13 mouse cellular contexts compared by ENCODE assay signal in genomic region chr16:3959261-3959660, GRCm38 (mm10). TPM values are rescaled to one million over a fixed set of nuclear protein-coding genes. Genes with fewer than 3 reads are reported as not detected.
DNase-seq lines count a peak whose midpoint lies in the region; ATAC-seq and TF ChIP-seq lines count a peak whose summit lies in the region.
"Had no signal": no experiment of that assay in that cellular context is flagged by ENCODE, and none has a peak within 500 bp of the region (broad histone marks: within the 10 kb centered on the region; RNA-seq: fewer than 3 reads in every experiment).

No protein-coding gene starts in this region.

- no peaks in the 10 kb centered on the region for H3K27me3 ChIP-seq in heart, embryonic 14.5 days (ENCODE audit: control insufficient read depth, insufficient read depth, low read length)
- H3K27me3 ChIP-seq in heart, embryonic 11.5 days (ENCODE audit: control insufficient read depth, insufficient read depth, low read length): no peaks in the 10 kb centered on the region
- H3K27me3 ChIP-seq: intestine, embryonic 15.5 days; midbrain, embryonic 12.5 days; neural tube, embryonic 13.5 days had no signal

- TF ChIP-seq CTCF in bone marrow macrophage, adult 2 months (IDR thresholded peaks at IDR 0.05; ENCODE audit: low read depth, low read length): no peak

- H3K4me3 ChIP-seq in heart, embryonic 14.5 days (ENCODE audit: control insufficient read depth in 1 of 2, insufficient read depth in 1 of 2, low read depth in 1 of 2, low read length in 2 of 2): no peak overlapping the region; a peak in 1 of 4 replicates
- no peak overlapping the region for H3K4me3 ChIP-seq in heart, embryonic 11.5 days (ENCODE audit: low read depth, low read length)
- peak overlapping the region; percentile 74 for H3K4me3 ChIP-seq in bone marrow macrophage, adult 2 months (ENCODE audit: insufficient read depth, low read length)
- H3K4me3 ChIP-seq in macrophage (ENCODE audit: inconsistent target): peak overlapping the region; percentile 27
- H3K4me3 ChIP-seq: hindbrain, embryonic 10.5 days; intestine, embryonic 15.5 days; midbrain, embryonic 12.5 days; neural tube, embryonic 13.5 days had no signal

- H3K9ac ChIP-seq in heart, embryonic 14.5 days (ENCODE audit: low read length): no peak overlapping the region; the same call in 1 of the 2 replicates
- H3K9ac ChIP-seq in heart, embryonic 11.5 days (ENCODE audit: low read depth, low read length): no peak overlapping the region
- H3K9ac ChIP-seq: intestine, embryonic 15.5 days; midbrain, embryonic 12.5 days; neural tube, embryonic 13.5 days had no signal

- peak overlapping the region; percentile 6 for H3K4me2 ChIP-seq in heart, embryonic 14.5 days (ENCODE audit: low read length)
- H3K4me2 ChIP-seq in heart, embryonic 11.5 days: no peak overlapping the region
- H3K4me2 ChIP-seq: intestine, embryonic 15.5 days; midbrain, embryonic 12.5 days; neural tube, embryonic 13.5 days had no signal

- DNase-seq in cerebellum, adult 9-11 months: peak; percentile 70
- no peak for DNase-seq in kidney, adult 11 months
- no peak for DNase-seq in thymus, postnatal 4 days
- DNase-seq: kidney, postnatal 4 days; right cerebral cortex, adult 18-20 months had no signal

- H3K36me3 ChIP-seq in heart, embryonic 14.5 days (ENCODE audit: control insufficient read depth, insufficient read depth, low read length): no peaks in the 10 kb centered on the region
- H3K36me3 ChIP-seq in heart, embryonic 11.5 days (ENCODE audit: control insufficient read depth, insufficient read depth, low read length): no peaks in the 10 kb centered on the region
- 0 out of 2 replicates have a peak, but pooled peaks cover 3% of the 10 kb centered on the region for H3K36me3 ChIP-seq in macrophage (ENCODE audit: inconsistent target)
- H3K36me3 ChIP-seq: hindbrain, embryonic 10.5 days; intestine, embryonic 15.5 days; midbrain, embryonic 12.5 days; neural tube, embryonic 13.5 days had no signal

- H3K4me1 ChIP-seq in heart, embryonic 14.5 days (ENCODE audit: control insufficient read depth in 2 of 2, insufficient read depth in 2 of 2, low read length in 2 of 2): peaks cover 4 to 8% of the 10 kb centered on the region in 2 experiments; a peak in 2 of 4 replicates
- H3K4me1 ChIP-seq in heart, embryonic 11.5 days (ENCODE audit: control insufficient read depth, insufficient read depth, low read length): no peaks in the 10 kb centered on the region
- H3K4me1 ChIP-seq in bone marrow macrophage, adult 2 months (ENCODE audit: control insufficient read depth, insufficient read depth, low read length): peaks cover 39% of the 10 kb centered on the region
- H3K4me1 ChIP-seq: intestine, embryonic 15.5 days; midbrain, embryonic 12.5 days; neural tube, embryonic 13.5 days had no signal

- H3K27ac ChIP-seq in heart, embryonic 14.5 days (replicated peaks in 1 of 2; ENCODE audit: control insufficient read depth in 1 of 2, insufficient read depth in 1 of 2, low read depth in 2 of 2, low read length in 2 of 2): peak overlapping the region; percentile 45 to 46; a peak in 3 of 4 replicates
- no peak overlapping the region for H3K27ac ChIP-seq in heart, embryonic 11.5 days (ENCODE audit: low read depth, low read length)
- H3K27ac ChIP-seq in bone marrow macrophage, adult 2 months (ENCODE audit: insufficient read depth, low read depth, low read length): peak overlapping the region; percentile 93
- H3K27ac ChIP-seq in macrophage: peak overlapping the region; percentile 76
- H3K27ac ChIP-seq: hindbrain, embryonic 10.5 days; intestine, embryonic 15.5 days; midbrain, embryonic 12.5 days; neural tube, embryonic 13.5 days had no signal

- WGBS in heart, embryonic 14.5 days: 37% methylated on average over 2 of the region's 2 CpGs
- 54% methylated on average over 2 of the region's 2 CpGs for WGBS in heart, embryonic 11.5 days (ENCODE audit: insufficient replicate concordance)
- WGBS in macrophage (ENCODE audit: missing documents): 45% methylated on average over 2 of the region's 2 CpGs

- no peaks in the 10 kb centered on the region for H3K9me3 ChIP-seq in heart, embryonic 14.5 days (ENCODE audit: control insufficient read depth, low read length)
- no peaks in the 10 kb centered on the region for H3K9me3 ChIP-seq in heart, embryonic 11.5 days (replicated peaks; ENCODE audit: control insufficient read depth, low read length)
- H3K9me3 ChIP-seq: hindbrain, embryonic 10.5 days; intestine, embryonic 15.5 days; midbrain, embryonic 12.5 days; neural tube, embryonic 13.5 days had no signal

- ATAC-seq in heart, embryonic 14.5 days (ENCODE audit: insufficient number of reproducible peaks, insufficient read depth, low FRiP score, low read depth): no peak
- no peak for ATAC-seq in heart, embryonic 11.5 days (replicated peaks; ENCODE audit: insufficient number of reproducible peaks, low FRiP score, low TSS enrichment)
- ATAC-seq: intestine, embryonic 15.5 days had no signal

- peaks cover 16% of the 10 kb centered on the region for H3K79me2 ChIP-seq in macrophage (ENCODE audit: inconsistent target)

- TF ChIP-seq POLR2A in bone marrow macrophage, adult 2 months (IDR thresholded peaks at IDR 0.05; ENCODE audit: borderline replicate concordance, low read depth, low read length): no peak

RNA-seq across cellular contexts. Expression of gene Nlrc3, which starts 17.2 kb away (rescaled TPM):
- 1.9 and 2.3 TPM in 2 replicates for polyA plus RNA-seq in heart, embryonic 14.5 days (2014; fragmentation: Nextera tagmentation; extraction: Ambion mirVana)
- polyA plus RNA-seq in heart, embryonic 11.5 days (2014; fragmentation: Nextera tagmentation; extraction: Ambion mirVana): 1.1 and 1.4 TPM in 2 replicates
- 5.6 and 5.7 TPM in 2 replicates for polyA plus RNA-seq in bone marrow macrophage, adult 2 months (2012; ENCODE audit: insufficient read depth, insufficient read length, missing spikeins)
- 10 to 100 TPM in 15 of 26 experiments, 1 to 10 TPM in 11; 1.6 to 34.7 (median 12.8) TPM for total RNA-seq in macrophage (2018; cell fraction: chromatin; rRNA removed)
- 1 to 10 TPM; 3.0 to 9.8 (median 6.0) TPM for total RNA-seq in macrophage (2018; cell fraction: cytosol; rRNA removed)
- total RNA-seq in macrophage (2018; cell fraction: nucleus; rRNA removed): 10 to 100 TPM in 11 of 26 experiments, 1 to 10 TPM in 15; 2.8 to 25.0 (median 8.7) TPM
- polyA plus RNA-seq in macrophage (2018): 4.1 to 9.1 TPM (median 5.7 TPM) in 3 replicates

RNA-seq across cellular contexts. Expression of gene Slx4, which starts 44.3 kb away (rescaled TPM):
- 11.0 and 11.2 TPM in 2 replicates for polyA plus RNA-seq in heart, embryonic 14.5 days (2014; fragmentation: Nextera tagmentation; extraction: Ambion mirVana)
- 16.9 and 18.4 TPM in 2 replicates for polyA plus RNA-seq in heart, embryonic 11.5 days (2014; fragmentation: Nextera tagmentation; extraction: Ambion mirVana)
- 12.8 and 19.0 TPM in 2 replicates for polyA plus RNA-seq in bone marrow macrophage, adult 2 months (2012; ENCODE audit: insufficient read depth, insufficient read length, missing spikeins)
- total RNA-seq in macrophage (2018; cell fraction: chromatin; rRNA removed): 100 to 1,000 TPM in 4 of 26 experiments, 10 to 100 TPM in 22; 44.9 to 125 (median 74.4) TPM
- total RNA-seq in macrophage (2018; cell fraction: cytosol; rRNA removed): 10 to 100 TPM; 10.1 to 30.9 (median 23.3) TPM
- total RNA-seq in macrophage (2018; cell fraction: nucleus; rRNA removed): 10 to 100 TPM; 30.3 to 97.1 (median 48.0) TPM
- 16.9 to 28.0 TPM (median 25.8 TPM) in 3 replicates for polyA plus RNA-seq in macrophage (2018)

RNA-seq across cellular contexts. Expression of gene Cluap1, which starts 50.7 kb away (rescaled TPM):
- 13.2 and 17.0 TPM in 2 replicates for polyA plus RNA-seq in heart, embryonic 14.5 days (2014; fragmentation: Nextera tagmentation; extraction: Ambion mirVana)
- 13.2 and 13.3 TPM in 2 replicates for polyA plus RNA-seq in heart, embryonic 11.5 days (2014; fragmentation: Nextera tagmentation; extraction: Ambion mirVana)
- polyA plus RNA-seq in bone marrow macrophage, adult 2 months (2012; ENCODE audit: insufficient read depth, insufficient read length, missing spikeins): 13.7 and 18.5 TPM in 2 replicates
- 10 to 100 TPM in 18 of 26 experiments, 1 to 10 TPM in 8; 3.2 to 34.3 (median 19.6) TPM for total RNA-seq in macrophage (2018; cell fraction: chromatin; rRNA removed)
- total RNA-seq in macrophage (2018; cell fraction: cytosol; rRNA removed): 1 to 10 TPM; 3.7 to 9.8 (median 7.3) TPM
- total RNA-seq in macrophage (2018; cell fraction: nucleus; rRNA removed): 10 to 100 TPM in 14 of 26 experiments, 1 to 10 TPM in 12; 1.9 to 18.3 (median 10.2) TPM
- 6.1 to 9.4 TPM (median 7.9 TPM) in 3 replicates for polyA plus RNA-seq in macrophage (2018)

RNA-seq across cellular contexts. Expression of gene 1700037C18Rik, which starts 50.8 kb away (rescaled TPM):
- 7.1 and 7.6 TPM in 2 replicates for polyA plus RNA-seq in heart, embryonic 14.5 days (2014; fragmentation: Nextera tagmentation; extraction: Ambion mirVana)
- polyA plus RNA-seq in heart, embryonic 11.5 days (2014; fragmentation: Nextera tagmentation; extraction: Ambion mirVana): 5.4 and 7.1 TPM in 2 replicates
- polyA plus RNA-seq in bone marrow macrophage, adult 2 months (2012; ENCODE audit: insufficient read depth, insufficient read length, missing spikeins): 3.1 and 3.6 TPM in 2 replicates
- total RNA-seq in macrophage (2018; cell fraction: chromatin; rRNA removed): 1 to 10 TPM in 23 of 26 experiments, under 1 TPM in 3; 0.78 to 6.6 (median 2.3) TPM
- total RNA-seq in macrophage (2018; cell fraction: cytosol; rRNA removed): 1 to 10 TPM; 2.0 to 5.4 (median 3.8) TPM
- total RNA-seq in macrophage (2018; cell fraction: nucleus; rRNA removed): 1 to 10 TPM in 25 of 26 experiments, under 1 TPM in 1; 0.54 to 7.0 (median 3.0) TPM
- polyA plus RNA-seq in macrophage (2018): 1.4 to 3.0 TPM (median 2.9 TPM) in 3 replicates

Comparison
In these comparisons a context has a peak if more than half of its experiments do, and no peak if none do; other contexts are left out.
1. H3K4me3 ChIP-seq: peak in bone marrow macrophage, adult 2 months (single experiment) and macrophage (single experiment); none in heart, embryonic 14.5 days (0 of 2) and heart, embryonic 11.5 days (single experiment).